ENCODE assay signal across 22 mouse cellular contexts in genomic region chr19:15057801-15058200, GRCm38 (mm10).
"Had no signal": no experiment of that assay in that cellular context is flagged by ENCODE, and none has a peak within 500 bp of the region (broad histone marks: within the 10 kb centered on the region; RNA-seq: fewer than 3 reads in every experiment).

No protein-coding gene starts in this region.

- ATAC-seq: inflammation-experienced regulatory T-cells, adult 6 months; intestine, embryonic 15.5 days; intestine, postnatal 0 days; liver, embryonic 12.5 days had no signal

- H3K9me3 ChIP-seq: heart, embryonic 10.5 days; hindbrain, embryonic 15.5 days; intestine, embryonic 15.5 days; limb, embryonic 15.5 days; liver, embryonic 12.5 days had no signal

- H3K4me2 ChIP-seq: heart, embryonic 12.5 days; hindbrain, embryonic 13.5 days; hindbrain, embryonic 15.5 days; intestine, embryonic 15.5 days; limb, embryonic 15.5 days; liver, embryonic 12.5 days had no signal

- H3K4me3 ChIP-seq: heart, embryonic 10.5 days; heart, embryonic 12.5 days; hindbrain, embryonic 13.5 days; hindbrain, embryonic 15.5 days; intestine, embryonic 15.5 days; layer of hippocampus, adult 2 months; left cerebral cortex, adult 2 months; limb, embryonic 15.5 days; liver, embryonic 12.5 days had no signal

- H3K27ac ChIP-seq: heart, embryonic 10.5 days; hindbrain, embryonic 13.5 days; hindbrain, embryonic 15.5 days; intestine, embryonic 15.5 days; layer of hippocampus, adult 2 months; left cerebral cortex, adult 2 months; limb, embryonic 15.5 days; liver, embryonic 12.5 days; liver, embryonic 14.5 days had no signal

- H3K36me3 ChIP-seq: heart, embryonic 10.5 days; heart, embryonic 12.5 days; hindbrain, embryonic 13.5 days; hindbrain, embryonic 15.5 days; intestine, embryonic 15.5 days; limb, embryonic 15.5 days; liver, embryonic 12.5 days had no signal

- H3K4me1 ChIP-seq: hindbrain, embryonic 15.5 days; intestine, embryonic 15.5 days; liver, embryonic 12.5 days had no signal

- DNase-seq: gastrocnemius, postnatal 14 days; gastrocnemius, postnatal 36 days; heart, adult 18-20 months; heart, postnatal 10 days; heart, postnatal 4 days; kidney, adult 18-20 months; kidney, adult 8-10 months; kidney, postnatal 10 days; kidney, postnatal 25 days; kidney, postnatal 4 days had no signal

- H3K27me3 ChIP-seq: hindbrain, embryonic 13.5 days; intestine, embryonic 15.5 days; limb, embryonic 15.5 days; liver, embryonic 12.5 days had no signal

- H3K9ac ChIP-seq: heart, embryonic 12.5 days; hindbrain, embryonic 13.5 days; hindbrain, embryonic 15.5 days; intestine, embryonic 15.5 days; limb, embryonic 15.5 days; liver, embryonic 12.5 days; liver, embryonic 14.5 days had no signal
